Mouse (Mus musculus): ENCODE measurements at regions not wholly inside any gene's neighbourhood (a gene's known extent, or its start where the extent isn't known, plus 50 kb on each side); places are given as distances from the start of the nearest gene placed in this dataset.
A peak's percentile ranks its signal among the peaks of the same experiment; 100 is the strongest.

DNA sequence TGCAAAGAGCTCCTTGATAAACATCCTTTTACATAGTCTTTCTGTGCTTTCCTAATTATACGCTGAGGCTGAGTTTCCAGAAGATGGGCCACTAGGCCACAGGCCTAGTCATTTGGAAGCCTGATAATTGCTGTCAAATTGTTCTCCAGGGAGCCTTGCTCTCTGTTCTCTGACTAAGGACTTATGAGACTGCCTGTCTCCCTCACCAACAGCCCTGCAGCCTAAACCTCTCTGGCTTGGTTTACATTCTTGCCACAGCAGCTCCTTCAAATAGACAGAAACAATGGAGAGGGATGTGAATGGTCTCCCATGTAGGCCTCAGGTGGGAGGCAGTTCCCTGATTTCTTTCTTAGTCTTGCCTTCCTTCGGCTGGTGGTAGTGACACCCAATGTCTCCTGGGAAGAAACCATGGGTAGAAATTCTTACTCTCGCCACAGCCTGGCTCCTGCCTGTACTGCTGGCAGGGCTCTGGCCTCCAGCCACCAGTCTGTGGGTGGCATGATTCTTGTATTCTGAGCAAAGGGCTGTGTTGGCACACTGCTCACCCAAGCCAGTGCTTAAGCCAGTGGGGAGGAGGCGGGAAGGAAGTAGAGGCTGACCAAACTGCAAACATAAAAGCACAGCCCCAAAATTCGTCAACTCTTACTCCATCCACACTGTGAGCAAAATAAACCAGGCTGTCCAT lies 176.2 kb upstream of the Marcks start:
- H3K27ac ChIP-seq (ENCODE audit: insufficient read depth, low read depth, low read length), result no peak overlapping the region
- no peak overlapping the region for H3K4me3 ChIP-seq (ENCODE audit: insufficient read depth, low read depth, low read length)
- no peaks in the 10 kb centered on the region for H3K27me3 ChIP-seq (replicated peaks; ENCODE audit: control insufficient read depth, insufficient read depth, low read length)
- 74% methylated on average over 5 of the region's 5 CpGs for WGBS
- TF ChIP-seq POLR2A (IDR thresholded peaks at IDR 0.05; ENCODE audit: low read depth, low read length) (no peak), CTCF (conservative IDR thresholded peaks at IDR 0.05; ENCODE audit: insufficient read depth, insufficient read length, low read depth, low read length) (no peak)
- H3K4me1 ChIP-seq (ENCODE audit: control insufficient read depth, insufficient read depth, low read length), result no peaks in the 10 kb centered on the region
- DNase-seq, result peak; percentile 46
- H3K36me3 ChIP-seq (ENCODE audit: control insufficient read depth, insufficient read depth, low read length), result no peaks in the 10 kb centered on the region

DNA sequence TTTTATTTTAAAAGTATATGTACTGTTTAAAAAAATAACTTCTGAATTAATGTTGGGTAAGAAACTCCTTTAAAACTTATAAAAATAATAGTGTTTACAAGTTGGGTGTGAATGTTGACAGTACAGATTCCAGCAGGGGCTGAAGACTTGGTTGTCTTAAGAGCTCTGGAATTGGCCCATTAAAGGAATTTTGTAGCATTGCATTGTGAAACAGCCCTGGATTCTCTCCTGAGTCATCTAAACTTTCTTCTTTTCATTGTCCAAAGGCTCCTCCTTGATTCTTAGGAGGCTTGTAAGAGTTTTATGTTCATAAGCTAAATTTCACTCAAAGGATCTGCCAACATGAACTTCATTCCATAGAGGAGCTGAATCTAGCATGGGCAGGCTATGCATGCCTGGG lies 174.7 kb upstream of the Marcks start:
- Histone ChIP-seq H3K27me3 (replicated peaks; ENCODE audit: control insufficient read depth, insufficient read depth, low read length) (no peaks in the 10 kb centered on the region), H3K27ac (ENCODE audit: insufficient read depth, low read depth, low read length) (no peak overlapping the region), H3K4me1 (ENCODE audit: control insufficient read depth, insufficient read depth, low read length) (no peaks in the 10 kb centered on the region), H3K36me3 (ENCODE audit: control insufficient read depth, insufficient read depth, low read length) (no peaks in the 10 kb centered on the region), H3K4me3 (ENCODE audit: insufficient read depth, low read depth, low read length) (no peak overlapping the region)
- no peak for DNase-seq
- TF ChIP-seq POLR2A (IDR thresholded peaks at IDR 0.05; ENCODE audit: low read depth, low read length) (no peak), CTCF (conservative IDR thresholded peaks at IDR 0.05; ENCODE audit: insufficient read depth, insufficient read length, low read depth, low read length) (no peak)

DNA sequence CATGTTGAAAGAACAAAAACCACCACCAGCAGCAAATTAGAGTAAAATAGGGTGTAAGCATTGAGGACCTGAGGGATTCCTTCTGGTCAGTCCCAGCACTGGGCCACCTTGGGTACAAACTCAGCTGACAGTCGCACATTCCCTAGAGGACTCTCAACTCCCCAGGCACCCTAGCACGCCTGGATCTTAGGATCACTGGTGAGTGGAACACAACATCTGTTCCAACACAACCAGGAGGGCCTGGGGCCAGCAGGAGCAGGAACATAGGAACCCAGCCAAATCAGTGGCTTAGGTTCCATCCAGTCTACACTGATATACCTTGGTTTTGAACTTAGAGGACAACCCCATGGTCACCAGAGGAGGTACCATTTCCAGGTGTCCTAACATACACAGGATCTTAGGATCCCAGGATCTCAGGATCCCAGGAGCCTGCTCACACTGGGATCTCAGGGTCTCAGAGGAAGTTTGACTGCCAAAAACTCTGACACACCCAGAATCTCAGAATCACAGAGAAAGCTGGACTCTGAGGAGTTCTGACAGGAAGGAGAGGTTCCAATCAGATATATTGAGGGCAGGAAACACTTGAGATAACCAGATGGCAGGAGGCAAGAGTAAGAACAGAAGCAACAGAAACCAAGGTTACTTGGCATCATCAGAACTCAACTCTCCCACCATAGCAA lies 171.7 kb upstream of the Marcks start:
- no peak overlapping the region for H3K4me3 ChIP-seq (ENCODE audit: insufficient read depth, low read depth, low read length)
- no peaks in the 10 kb centered on the region for H3K36me3 ChIP-seq (ENCODE audit: control insufficient read depth, insufficient read depth, low read length)
- H3K27me3 ChIP-seq (replicated peaks; ENCODE audit: control insufficient read depth, insufficient read depth, low read length), result no peaks in the 10 kb centered on the region
- TF ChIP-seq CTCF (conservative IDR thresholded peaks at IDR 0.05; ENCODE audit: insufficient read depth, insufficient read length, low read depth, low read length) (no peak), POLR2A (IDR thresholded peaks at IDR 0.05; ENCODE audit: low read depth, low read length) (no peak)
- no peak overlapping the region for H3K27ac ChIP-seq (ENCODE audit: insufficient read depth, low read depth, low read length)
- 91% methylated on average over 2 of the region's 2 CpGs for WGBS
- DNase-seq, result no peak
- no peaks in the 10 kb centered on the region for H3K4me1 ChIP-seq (ENCODE audit: control insufficient read depth, insufficient read depth, low read length)

DNA sequence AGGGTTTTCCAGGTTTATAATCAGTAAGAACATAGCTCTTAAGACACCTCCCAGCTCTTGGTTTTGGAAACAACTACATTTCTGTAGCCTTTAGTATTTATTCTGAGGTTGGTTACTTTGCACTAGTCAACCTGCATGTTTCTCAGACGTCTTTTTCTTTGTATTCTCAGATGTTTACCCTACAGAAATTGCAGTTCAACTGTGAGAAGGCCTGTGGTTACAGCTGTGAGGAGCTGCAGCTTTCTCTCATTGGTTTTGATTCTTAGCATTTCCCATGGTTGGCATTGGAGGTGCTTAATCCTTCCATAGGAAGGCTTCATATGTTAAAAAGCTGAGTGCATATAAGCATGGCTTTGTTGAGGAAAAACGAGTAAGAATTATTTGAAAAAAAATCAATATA lies 165.9 kb upstream of the Marcks start:
- Histone ChIP-seq H3K4me3 (ENCODE audit: insufficient read depth, low read depth, low read length) (no peak overlapping the region), H3K27me3 (replicated peaks; ENCODE audit: control insufficient read depth, insufficient read depth, low read length) (no peaks in the 10 kb centered on the region), H3K36me3 (ENCODE audit: control insufficient read depth, insufficient read depth, low read length) (no peaks in the 10 kb centered on the region), H3K27ac (ENCODE audit: insufficient read depth, low read depth, low read length) (no peak overlapping the region), H3K4me1 (ENCODE audit: control insufficient read depth, insufficient read depth, low read length) (no peaks in the 10 kb centered on the region)
- TF ChIP-seq POLR2A (IDR thresholded peaks at IDR 0.05; ENCODE audit: low read depth, low read length), result no peak
- TF ChIP-seq CTCF (conservative IDR thresholded peaks at IDR 0.05; ENCODE audit: insufficient read depth, insufficient read length, low read depth, low read length), result no peak
- DNase-seq, result no peak
- 42% methylated on average over 2 of the region's 2 CpGs for WGBS

DNA sequence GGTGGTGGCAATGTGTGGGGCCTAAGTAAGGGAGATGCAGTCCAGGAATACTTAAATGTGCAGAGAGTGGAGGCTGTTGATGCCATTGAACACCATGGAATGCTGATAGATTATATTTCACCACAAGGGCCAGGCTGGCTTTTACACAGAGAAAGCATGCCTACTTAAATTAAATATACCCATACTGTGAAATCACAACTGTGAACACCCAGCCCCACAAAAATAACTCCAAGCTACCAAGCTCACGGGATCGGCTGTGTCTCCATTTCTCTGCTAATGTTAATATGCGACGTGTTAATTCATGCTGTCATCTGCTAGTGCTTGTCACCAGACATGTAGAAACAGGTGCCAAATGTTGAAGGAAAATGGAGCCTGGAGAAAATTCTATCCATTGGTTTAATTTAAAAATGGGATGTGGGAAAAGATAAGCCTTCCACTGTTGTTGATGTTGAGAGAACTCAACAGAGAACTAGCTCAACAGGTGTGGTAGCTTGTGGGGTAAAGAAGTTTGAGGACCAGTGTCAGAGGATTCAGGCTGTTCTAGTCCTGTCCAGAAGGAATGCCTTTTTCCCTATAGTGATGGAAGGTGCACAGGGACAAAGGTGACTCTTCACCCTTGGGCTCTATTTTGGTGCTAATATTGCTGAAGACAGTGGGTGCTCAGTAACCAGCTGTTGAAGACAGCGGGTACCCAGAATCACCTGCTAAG lies 161.6 kb upstream of the Marcks start:
- Histone ChIP-seq H3K36me3 (ENCODE audit: control insufficient read depth, insufficient read depth, low read length) (no peaks in the 10 kb centered on the region), H3K27ac (ENCODE audit: insufficient read depth, low read depth, low read length) (no peak overlapping the region), H3K4me1 (ENCODE audit: control insufficient read depth, insufficient read depth, low read length) (no peaks in the 10 kb centered on the region), H3K27me3 (replicated peaks; ENCODE audit: control insufficient read depth, insufficient read depth, low read length) (no peaks in the 10 kb centered on the region), H3K4me3 (ENCODE audit: insufficient read depth, low read depth, low read length) (no peak overlapping the region)
- no peak for DNase-seq
- no peak for TF ChIP-seq CTCF (conservative IDR thresholded peaks at IDR 0.05; ENCODE audit: insufficient read depth, insufficient read length, low read depth, low read length)
- no peak for TF ChIP-seq POLR2A (IDR thresholded peaks at IDR 0.05; ENCODE audit: low read depth, low read length)
- WGBS, result 87% methylated on average over 5 of the region's 5 CpGs

DNA sequence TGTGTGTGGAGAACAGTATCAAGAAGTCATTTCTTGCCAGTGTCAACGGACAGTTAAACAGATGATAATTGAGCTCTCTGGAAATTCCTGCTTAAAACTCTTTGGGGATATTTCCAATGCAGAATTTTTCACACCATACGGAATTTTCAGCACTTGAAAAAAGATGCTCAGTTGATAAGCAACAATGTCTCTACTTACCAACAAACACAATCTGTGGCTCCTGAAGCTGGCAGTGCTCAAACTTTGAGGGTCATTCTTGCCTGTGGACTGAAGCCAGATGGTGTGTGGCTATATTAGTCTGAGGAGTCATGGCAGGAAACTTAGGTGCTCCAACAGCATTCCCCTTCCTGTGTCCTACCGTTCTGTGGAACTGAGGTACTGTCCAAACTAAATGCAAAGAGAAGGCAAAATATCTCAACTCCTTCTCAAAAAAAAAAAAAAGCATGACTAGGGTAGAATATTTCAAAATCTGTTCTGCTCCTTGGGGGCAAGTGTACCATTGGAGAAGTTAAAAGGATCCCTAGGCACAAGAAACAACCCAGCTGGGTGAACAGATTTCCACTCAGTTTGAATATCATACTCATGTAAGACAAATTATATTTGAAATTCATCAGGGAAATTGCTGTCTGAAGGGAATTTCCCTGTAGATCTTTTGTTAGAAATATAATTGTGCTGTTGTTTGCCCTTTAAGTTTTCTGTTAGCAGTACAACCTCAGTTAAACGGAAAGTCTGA lies 160.1 kb upstream of the Marcks start:
- no peak overlapping the region for H3K27ac ChIP-seq (ENCODE audit: insufficient read depth, low read depth, low read length)
- H3K27me3 ChIP-seq (replicated peaks; ENCODE audit: control insufficient read depth, insufficient read depth, low read length), result no peaks in the 10 kb centered on the region
- no peak for DNase-seq
- H3K4me1 ChIP-seq (ENCODE audit: control insufficient read depth, insufficient read depth, low read length), result no peaks in the 10 kb centered on the region
- no peaks in the 10 kb centered on the region for H3K36me3 ChIP-seq (ENCODE audit: control insufficient read depth, insufficient read depth, low read length)
- TF ChIP-seq POLR2A (IDR thresholded peaks at IDR 0.05; ENCODE audit: low read depth, low read length), result no peak
- TF ChIP-seq CTCF (conservative IDR thresholded peaks at IDR 0.05; ENCODE audit: insufficient read depth, insufficient read length, low read depth, low read length), result no peak
- 86% methylated on average over 4 of the region's 4 CpGs for WGBS
- no peak overlapping the region for H3K4me3 ChIP-seq (ENCODE audit: insufficient read depth, low read depth, low read length)

Measured in kidney, adult 2 months (tissue).